16 mouse cellular contexts compared by ENCODE assay signal in the genomic region with DNA sequence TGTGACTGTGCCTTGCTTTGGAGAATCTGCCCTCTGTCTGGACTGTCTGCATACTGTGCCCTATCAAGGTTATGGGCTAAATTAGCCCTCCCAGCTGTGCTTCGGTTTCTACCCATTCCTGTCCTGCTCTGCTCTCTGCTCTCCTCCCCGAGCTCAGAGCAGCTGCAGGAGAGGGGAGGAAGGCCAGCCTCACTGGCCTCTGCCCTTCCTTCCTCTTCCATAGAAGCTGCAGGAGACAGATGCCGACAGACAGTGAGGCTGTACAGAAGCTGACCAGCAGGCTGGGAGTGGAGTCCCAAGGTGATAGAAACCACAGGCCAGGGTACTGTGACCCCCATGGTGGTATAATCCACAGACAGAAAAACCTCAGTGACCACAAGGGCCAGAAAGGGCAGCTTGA.
DNase-seq lines count a peak whose midpoint lies in the region; ATAC-seq and TF ChIP-seq lines count a peak whose summit lies in the region.
"Had no signal": no experiment of that assay in that cellular context is flagged by ENCODE, and none has a peak within 500 bp of the region (broad histone marks: within the 10 kb centered on the region; RNA-seq: fewer than 3 reads in every experiment).

No protein-coding gene starts in this region.

- no peak overlapping the region for H3K4me3 ChIP-seq in lung, embryonic 14.5 days (ENCODE audit: low read depth, low read length)
- no peak overlapping the region for H3K4me3 ChIP-seq in liver, embryonic 16.5 days (ENCODE audit: low read depth, low read length)
- H3K4me3 ChIP-seq: hindbrain, embryonic 12.5 days; midbrain, embryonic 13.5 days; neural tube, embryonic 13.5 days had no signal

- no peak for TF ChIP-seq CTCF in lung, embryonic 14.5 days (IDR thresholded peaks at IDR 0.05; ENCODE audit: low read depth)

- peak; percentile 39 for DNase-seq in adrenal gland, postnatal 14 days
- no peak for DNase-seq in adrenal gland, postnatal 4 days (ENCODE audit: low spot score in 2 of 2)
- peak; percentile 25 for DNase-seq in lung, embryonic 14.5 days
- no peak for DNase-seq in lung, postnatal 14 days
- peak; percentile 18 to 25 for DNase-seq in kidney, adult 8-10 months
- no peak for DNase-seq in cerebellum, postnatal 10 days
- DNase-seq in ovary, postnatal 10 days (ENCODE audit: low spot score): no peak
- DNase-seq: cerebellum, adult 11 months; lung, postnatal 10 days; right cerebral cortex, adult 18-20 months; thymus, postnatal 14 days had no signal

- H3K9ac ChIP-seq in lung, embryonic 14.5 days: no peak overlapping the region
- H3K9ac ChIP-seq in liver, embryonic 16.5 days (ENCODE audit: low read depth, low read length): no peak overlapping the region
- H3K9ac ChIP-seq: hindbrain, embryonic 12.5 days; midbrain, embryonic 13.5 days; neural tube, embryonic 13.5 days had no signal

- H3K9me3 ChIP-seq in lung, embryonic 14.5 days (ENCODE audit: low read depth, low read length): no peaks in the 10 kb centered on the region
- H3K9me3 ChIP-seq in liver, embryonic 16.5 days (replicated peaks; ENCODE audit: control insufficient read depth, low read length): no peaks in the 10 kb centered on the region
- H3K9me3 ChIP-seq: hindbrain, embryonic 12.5 days; midbrain, embryonic 13.5 days; neural tube, embryonic 13.5 days had no signal

- 0 out of 2 replicates have a peak, but pooled peaks cover 3% of the 10 kb centered on the region for H3K4me1 ChIP-seq in lung, embryonic 14.5 days (ENCODE audit: insufficient read depth)
- no peaks in the 10 kb centered on the region for H3K4me1 ChIP-seq in liver, embryonic 16.5 days (ENCODE audit: control insufficient read depth, low read depth, low read length)
- H3K4me1 ChIP-seq: hindbrain, embryonic 12.5 days had no signal

- no peak for ATAC-seq in lung, embryonic 14.5 days (ENCODE audit: insufficient read depth)
- peak; percentile 49 for ATAC-seq in liver, embryonic 16.5 days (ENCODE audit: low read depth)
- ATAC-seq: activated CD4-positive, CD25-positive, alpha-beta regulatory T cell, adult 4 months; midbrain, embryonic 13.5 days had no signal

- no peak overlapping the region for H3K27ac ChIP-seq in lung, embryonic 14.5 days (ENCODE audit: low read depth)
- H3K27ac ChIP-seq in liver, embryonic 16.5 days (ENCODE audit: low read length): no peak overlapping the region
- H3K27ac ChIP-seq: hindbrain, embryonic 12.5 days; midbrain, embryonic 13.5 days; neural tube, embryonic 13.5 days had no signal

- no peaks in the 10 kb centered on the region for H3K27me3 ChIP-seq in lung, embryonic 14.5 days (ENCODE audit: insufficient read depth, low read length)
- no peaks in the 10 kb centered on the region for H3K27me3 ChIP-seq in liver, embryonic 16.5 days (ENCODE audit: control insufficient read depth, insufficient read depth, low read depth, low read length)
- H3K27me3 ChIP-seq: hindbrain, embryonic 12.5 days; midbrain, embryonic 13.5 days; neural tube, embryonic 13.5 days had no signal

- H3K4me2 ChIP-seq in lung, embryonic 14.5 days: no peak overlapping the region
- H3K4me2 ChIP-seq in liver, embryonic 16.5 days (ENCODE audit: low read depth, low read length): no peak overlapping the region
- H3K4me2 ChIP-seq: hindbrain, embryonic 12.5 days; midbrain, embryonic 13.5 days; neural tube, embryonic 13.5 days had no signal

- 32% methylated on average over 3 of the region's 3 CpGs for WGBS in lung, embryonic 14.5 days
- 23% methylated on average over 3 of the region's 3 CpGs for WGBS in liver, embryonic 16.5 days (ENCODE audit: insufficient replicate concordance)

- no peaks in the 10 kb centered on the region for H3K36me3 ChIP-seq in lung, embryonic 14.5 days (ENCODE audit: insufficient read depth)
- H3K36me3 ChIP-seq in liver, embryonic 16.5 days (ENCODE audit: control insufficient read depth, insufficient read depth): no peaks in the 10 kb centered on the region
- H3K36me3 ChIP-seq: hindbrain, embryonic 12.5 days; midbrain, embryonic 13.5 days; neural tube, embryonic 13.5 days had no signal

Comparison
In these comparisons a context has a peak if more than half of its experiments do, and no peak if none do; other contexts are left out.
1. DNase-seq: peak in adrenal gland, postnatal 14 days (single experiment), lung, embryonic 14.5 days (single experiment) and kidney, adult 8-10 months (2 of 2); none in adrenal gland, postnatal 4 days (0 of 2), lung, postnatal 14 days (single experiment), cerebellum, postnatal 10 days (0 of 2) and ovary, postnatal 10 days (single experiment).